Mouse (Mus musculus): ENCODE measurements around the gene Gm815. TPM values are rescaled to one million over a fixed set of nuclear protein-coding genes. Genes with fewer than 3 reads are reported as not detected.

The Gm815 gene
- polyA plus RNA-seq, 1 experiment from 2014 or later, result not detected

GRCm38 (mm10) chr19:26869591-26869990 lies 16.1 kb upstream of the Gm815 start:
- H3K36me3 ChIP-seq (replicated peaks; ENCODE audit: control insufficient read depth, insufficient read depth, low read depth, low read length), result no peaks in the 10 kb centered on the region
- no peaks in the 10 kb centered on the region for H3K9me3 ChIP-seq (replicated peaks; ENCODE audit: control insufficient read depth, low read length)
- H3K9ac ChIP-seq (replicated peaks; ENCODE audit: low read length), result no peak overlapping the region
- no peak overlapping the region for H3K27ac ChIP-seq (replicated peaks; ENCODE audit: low read depth, low read length)
- H3K4me1 ChIP-seq (ENCODE audit: control insufficient read depth, insufficient read depth, low read length), result no peaks in the 10 kb centered on the region
- no peaks in the 10 kb centered on the region for H3K27me3 ChIP-seq (ENCODE audit: control insufficient read depth, insufficient read depth, low read length)
- DNase-seq (ENCODE audit: low spot score) (no peak), ATAC-seq (replicated peaks; ENCODE audit: insufficient number of reproducible peaks, low FRiP score, low TSS enrichment, low read depth) (no peak)
- H3K4me2 ChIP-seq (ENCODE audit: low read depth, low read length), result no peak overlapping the region
- WGBS, result 51% methylated on average over 3 of the region's 3 CpGs
- H3K4me3 ChIP-seq (ENCODE audit: low read depth, low read length), result no peak overlapping the region

GRCm38 (mm10) chr19:26870280-26870679 lies 15.4 kb upstream of the Gm815 start:
- H3K4me3 ChIP-seq (ENCODE audit: low read depth, low read length), result no peak overlapping the region
- DNase-seq (ENCODE audit: low spot score) (no peak), ATAC-seq (replicated peaks; ENCODE audit: insufficient number of reproducible peaks, low FRiP score, low TSS enrichment, low read depth) (no peak)
- H3K36me3 ChIP-seq (replicated peaks; ENCODE audit: control insufficient read depth, insufficient read depth, low read depth, low read length), result no peaks in the 10 kb centered on the region
- H3K9ac ChIP-seq (replicated peaks; ENCODE audit: low read length), result no peak overlapping the region
- no peaks in the 10 kb centered on the region for H3K9me3 ChIP-seq (replicated peaks; ENCODE audit: control insufficient read depth, low read length)
- no peaks in the 10 kb centered on the region for H3K27me3 ChIP-seq (ENCODE audit: control insufficient read depth, insufficient read depth, low read length)
- no peak overlapping the region for H3K4me2 ChIP-seq (ENCODE audit: low read depth, low read length)
- WGBS, result 29% methylated on average over 7 of the region's 7 CpGs
- H3K4me1 ChIP-seq (ENCODE audit: control insufficient read depth, insufficient read depth, low read length), result no peaks in the 10 kb centered on the region
- no peak overlapping the region for H3K27ac ChIP-seq (replicated peaks; ENCODE audit: low read depth, low read length)

GRCm38 (mm10) chr19:26871096-26871495 lies 14.6 kb upstream of the Gm815 start:
- Histone ChIP-seq H3K36me3 (replicated peaks; ENCODE audit: control insufficient read depth, insufficient read depth, low read depth, low read length) (no peaks in the 10 kb centered on the region), H3K9ac (replicated peaks; ENCODE audit: low read length) (no peak overlapping the region), H3K9me3 (replicated peaks; ENCODE audit: control insufficient read depth, low read length) (no peaks in the 10 kb centered on the region), H3K27me3 (ENCODE audit: control insufficient read depth, insufficient read depth, low read length) (no peaks in the 10 kb centered on the region), H3K4me1 (ENCODE audit: control insufficient read depth, insufficient read depth, low read length) (no peaks in the 10 kb centered on the region), H3K27ac (replicated peaks; ENCODE audit: low read depth, low read length) (no peak overlapping the region), H3K4me2 (ENCODE audit: low read depth, low read length) (no peak overlapping the region), H3K4me3 (ENCODE audit: low read depth, low read length) (no peak overlapping the region)
- ATAC-seq (replicated peaks; ENCODE audit: insufficient number of reproducible peaks, low FRiP score, low TSS enrichment, low read depth) (no peak), DNase-seq (ENCODE audit: low spot score) (no peak)
- 42% methylated on average over 3 of the region's 3 CpGs for WGBS

GRCm38 (mm10) chr19:26872886-26873285 lies 12.8 kb upstream of the Gm815 start:
- no peak overlapping the region for H3K4me3 ChIP-seq (ENCODE audit: low read depth, low read length)
- 79% methylated on average over 6 of the region's 6 CpGs for WGBS
- H3K9ac ChIP-seq (replicated peaks; ENCODE audit: low read length), result no peak overlapping the region
- no peak overlapping the region for H3K4me2 ChIP-seq (ENCODE audit: low read depth, low read length)
- ATAC-seq (replicated peaks; ENCODE audit: insufficient number of reproducible peaks, low FRiP score, low TSS enrichment, low read depth) (no peak), DNase-seq (ENCODE audit: low spot score) (no peak)
- no peak overlapping the region for H3K27ac ChIP-seq (replicated peaks; ENCODE audit: low read depth, low read length)
- H3K9me3 ChIP-seq (replicated peaks; ENCODE audit: control insufficient read depth, low read length), result no peaks in the 10 kb centered on the region
- H3K4me1 ChIP-seq (ENCODE audit: control insufficient read depth, insufficient read depth, low read length), result no peaks in the 10 kb centered on the region
- no peaks in the 10 kb centered on the region for H3K36me3 ChIP-seq (replicated peaks; ENCODE audit: control insufficient read depth, insufficient read depth, low read depth, low read length)
- no peaks in the 10 kb centered on the region for H3K27me3 ChIP-seq (ENCODE audit: control insufficient read depth, insufficient read depth, low read length)

GRCm38 (mm10) chr19:26875601-26876000 lies 10.1 kb upstream of the Gm815 start:
- no peaks in the 10 kb centered on the region for H3K9me3 ChIP-seq (replicated peaks; ENCODE audit: control insufficient read depth, low read length)
- DNase-seq (ENCODE audit: low spot score), result no peak
- H3K4me1 ChIP-seq (ENCODE audit: control insufficient read depth, insufficient read depth, low read length), result no peaks in the 10 kb centered on the region
- 92% methylated on average over 6 of the region's 6 CpGs for WGBS
- no peak overlapping the region for H3K4me2 ChIP-seq (ENCODE audit: low read depth, low read length)
- H3K27me3 ChIP-seq (ENCODE audit: control insufficient read depth, insufficient read depth, low read length), result no peaks in the 10 kb centered on the region
- no peak overlapping the region for H3K4me3 ChIP-seq (ENCODE audit: low read depth, low read length)
- no peak overlapping the region for H3K9ac ChIP-seq (replicated peaks; ENCODE audit: low read length)
- ATAC-seq (replicated peaks; ENCODE audit: insufficient number of reproducible peaks, low FRiP score, low TSS enrichment, low read depth), result no peak
- H3K27ac ChIP-seq (replicated peaks; ENCODE audit: low read depth, low read length), result no peak overlapping the region
- no peaks in the 10 kb centered on the region for H3K36me3 ChIP-seq (replicated peaks; ENCODE audit: control insufficient read depth, insufficient read depth, low read depth, low read length)

GRCm38 (mm10) chr19:26877180-26877775 lies 8.4 kb upstream of the Gm815 start:
- DNase-seq (ENCODE audit: low spot score) (no peak), ATAC-seq (replicated peaks; ENCODE audit: insufficient number of reproducible peaks, low FRiP score, low TSS enrichment, low read depth) (no peak)
- 12% methylated on average over 10 of the region's 10 CpGs for WGBS
- no peaks in the 10 kb centered on the region for H3K27me3 ChIP-seq (ENCODE audit: control insufficient read depth, insufficient read depth, low read length)
- no peaks in the 10 kb centered on the region for H3K36me3 ChIP-seq (replicated peaks; ENCODE audit: control insufficient read depth, insufficient read depth, low read depth, low read length)
- H3K27ac ChIP-seq (replicated peaks; ENCODE audit: low read depth, low read length), result no peak overlapping the region
- H3K4me1 ChIP-seq (ENCODE audit: control insufficient read depth, insufficient read depth, low read length), result no peaks in the 10 kb centered on the region
- no peak overlapping the region for H3K4me3 ChIP-seq (ENCODE audit: low read depth, low read length)
- H3K9ac ChIP-seq (replicated peaks; ENCODE audit: low read length), result no peak overlapping the region
- no peak overlapping the region for H3K4me2 ChIP-seq (ENCODE audit: low read depth, low read length)
- no peaks in the 10 kb centered on the region for H3K9me3 ChIP-seq (replicated peaks; ENCODE audit: control insufficient read depth, low read length)

GRCm38 (mm10) chr19:26879856-26880255 lies 5.8 kb upstream of the Gm815 start:
- H3K4me3 ChIP-seq (ENCODE audit: low read depth, low read length), result no peak overlapping the region
- no peaks in the 10 kb centered on the region for H3K9me3 ChIP-seq (replicated peaks; ENCODE audit: control insufficient read depth, low read length)
- ATAC-seq (replicated peaks; ENCODE audit: insufficient number of reproducible peaks, low FRiP score, low TSS enrichment, low read depth) (no peak), DNase-seq (ENCODE audit: low spot score) (no peak)
- no peak overlapping the region for H3K4me2 ChIP-seq (ENCODE audit: low read depth, low read length)
- WGBS, result 85% methylated on average over 4 of the region's 4 CpGs
- no peaks in the 10 kb centered on the region for H3K4me1 ChIP-seq (ENCODE audit: control insufficient read depth, insufficient read depth, low read length)
- no peaks in the 10 kb centered on the region for H3K27me3 ChIP-seq (ENCODE audit: control insufficient read depth, insufficient read depth, low read length)
- H3K9ac ChIP-seq (replicated peaks; ENCODE audit: low read length), result no peak overlapping the region
- no peak overlapping the region for H3K27ac ChIP-seq (replicated peaks; ENCODE audit: low read depth, low read length)
- H3K36me3 ChIP-seq (replicated peaks; ENCODE audit: control insufficient read depth, insufficient read depth, low read depth, low read length), result no peaks in the 10 kb centered on the region

- 87% methylated on average over 10 of the region's 10 CpGs for WGBS
- Histone ChIP-seq H3K36me3 (replicated peaks; ENCODE audit: control insufficient read depth, insufficient read depth, low read depth, low read length) (no peaks in the 10 kb centered on the region), H3K4me3 (ENCODE audit: low read depth, low read length) (no peak overlapping the region), H3K9ac (replicated peaks; ENCODE audit: low read length) (no peak overlapping the region), H3K4me1 (ENCODE audit: control insufficient read depth, insufficient read depth, low read length) (no peaks in the 10 kb centered on the region), H3K27ac (replicated peaks; ENCODE audit: low read depth, low read length) (no peak overlapping the region), H3K4me2 (ENCODE audit: low read depth, low read length) (no peak overlapping the region), H3K27me3 (ENCODE audit: control insufficient read depth, insufficient read depth, low read length) (no peaks in the 10 kb centered on the region), H3K9me3 (replicated peaks; ENCODE audit: control insufficient read depth, low read length) (no peaks in the 10 kb centered on the region)
- DNase-seq (ENCODE audit: low spot score), result no peak
- ATAC-seq (replicated peaks; ENCODE audit: insufficient number of reproducible peaks, low FRiP score, low TSS enrichment, low read depth), result no peak
These were observed 3.7 kb upstream of the Gm815 start for GRCm38 (mm10) chr19:26881866-26882427.

All from embryonic facial prominence, embryonic 11.5 days (tissue).